Mouse (Mus musculus) midbrain, embryonic 14.5 days (tissue): ENCODE measurements around the gene B3galt5. TPM values are rescaled to one million over a fixed set of nuclear protein-coding genes. Genes with fewer than 3 reads are reported as not detected.

Source experiments
- ATAC-seq: fragments of 200-750 bp; cut with Nextera tagmentation; 2 replicates; pipeline ENCODE4 v1.8.0; 2017; ENCODE audit warnings: moderate number of reproducible peaks, moderate library complexity; ENCODE audit not compliant: low FRiP score, low TSS enrichment
- DNase-seq: peaks from one replicate; pipeline ENCODE4 v3.0.0-alpha.2; 2015
- H3K27ac ChIP-seq: fragments of 300-500 bp; sonication (generic); replicated peaks from 2 replicates; pipeline ENCODE4 v1.5.1; 2014; ENCODE audit warnings: mild to moderate bottlenecking, low read depth, low read length, moderate library complexity
- H3K27me3 ChIP-seq: fragments of 300-500 bp; sonication (generic); 2 replicates; pipeline ENCODE4 v1.6.1; 2014; ENCODE audit warnings: low read length, control low read depth, mixed read lengths; ENCODE audit not compliant: control insufficient read depth, insufficient read depth
- H3K36me3 ChIP-seq: fragments of 300-500 bp; sonication (generic); 2 replicates; pipeline ENCODE4 v1.6.1; 2014; ENCODE audit warnings: low read length, control low read depth; ENCODE audit not compliant: control insufficient read depth, insufficient read depth
- H3K4me1 ChIP-seq: fragments of 300-500 bp; sonication (generic); 2 replicates; pipeline ENCODE4 v1.6.1; 2014; ENCODE audit warnings: mild to moderate bottlenecking, antibody characterized with exemption, low read length, control low read depth; ENCODE audit not compliant: control insufficient read depth, insufficient read depth
- H3K4me2 ChIP-seq: fragments of 300-500 bp; sonication (generic); 2 replicates; pipeline ENCODE4 v1.6.1; 2014; ENCODE audit warnings: mild to moderate bottlenecking, low read length, moderate library complexity
- H3K4me3 ChIP-seq: fragments of 300-500 bp; sonication (generic); replicated peaks from 2 replicates; pipeline ENCODE4 v1.5.1; 2014; ENCODE audit warnings: low read depth, low read length
- H3K9ac ChIP-seq: fragments of 300-500 bp; sonication (generic); replicated peaks from 2 replicates; pipeline ENCODE4 v1.6.1; 2014; ENCODE audit warnings: mild to moderate bottlenecking, low read length, moderate library complexity
- H3K9me3 ChIP-seq: fragments of 300-500 bp; sonication (generic); 2 replicates; pipeline ENCODE4 v1.6.1; 2016; ENCODE audit warnings: low read length, control low read depth, mixed read lengths; ENCODE audit not compliant: control insufficient read depth
- WGBS: fragments of 180-500 bp; shearing (Covaris S2); extraction: QIAGEN DNeasy Blood & Tissue Kit; methylation state at CpG from one replicate; pipeline ENCODE4 v1.1.7; 2014; 5-methylcytosine and 5-hydroxymethylcytosine counted together
- polyA plus RNA-seq: library from polyadenylated mRNA; unstranded; fragments of >200 nt; fragmentation: Nextera tagmentation; extraction: Ambion mirVana; gene quantifications from 2 replicates; pipeline ENCODE4 v1.2.1, GENCODE M21; 2014

The B3galt5 gene
- polyA plus RNA-seq, 1 experiment from 2014 or later: 3.6 TPM

- no peak for DNase-seq
- H3K9me3 ChIP-seq: no peaks in the 10 kb centered on the region
- no peaks in the 10 kb centered on the region for H3K36me3 ChIP-seq
- no peak overlapping the region for H3K4me2 ChIP-seq
- no peaks in the 10 kb centered on the region for H3K27me3 ChIP-seq
- H3K27ac ChIP-seq: no peak overlapping the region
- no peaks in the 10 kb centered on the region for H3K4me1 ChIP-seq
- H3K4me3 ChIP-seq: no peak overlapping the region
- 89% methylated on average over 7 of the region's 7 CpGs for WGBS
- H3K9ac ChIP-seq: no peak overlapping the region
- ATAC-seq: no peak
These were observed 24.7 kb upstream of the B3galt5 start for GRCm38 (mm10) chr16:96210856-96211255.

GRCm38 (mm10) chr16:96213027-96213426 is 22.6 kb upstream of the B3galt5 start:
- ATAC-seq (no peak), DNase-seq (no peak)
- WGBS: 97% methylated on average over 4 of the region's 4 CpGs
- H3K4me2 ChIP-seq: no peak overlapping the region
- H3K36me3 ChIP-seq: no peaks in the 10 kb centered on the region
- no peak overlapping the region for H3K9ac ChIP-seq
- H3K9me3 ChIP-seq: no peaks in the 10 kb centered on the region
- H3K4me3 ChIP-seq: no peak overlapping the region
- no peak overlapping the region for H3K27ac ChIP-seq
- H3K4me1 ChIP-seq: no peaks in the 10 kb centered on the region
- no peaks in the 10 kb centered on the region for H3K27me3 ChIP-seq

GRCm38 (mm10) chr16:96221491-96221890 is 14.1 kb upstream of the B3galt5 start:
- no peaks in the 10 kb centered on the region for H3K9me3 ChIP-seq
- H3K27ac ChIP-seq: no peak overlapping the region
- H3K4me2 ChIP-seq: no peak overlapping the region
- no peak for ATAC-seq
- WGBS: 77% methylated on average over 5 of the region's 5 CpGs
- H3K27me3 ChIP-seq: no peaks in the 10 kb centered on the region
- H3K4me1 ChIP-seq: no peaks in the 10 kb centered on the region
- H3K36me3 ChIP-seq: no peaks in the 10 kb centered on the region
- no peak for DNase-seq
- no peak overlapping the region for H3K9ac ChIP-seq
- no peak overlapping the region for H3K4me3 ChIP-seq

- H3K36me3 ChIP-seq: no peaks in the 10 kb centered on the region
These were observed 13.6 kb upstream of the B3galt5 start for GRCm38 (mm10) chr16:96221959-96222358.

GRCm38 (mm10) chr16:96222452-96222851 is 13.1 kb upstream of the B3galt5 start:
- H3K4me3 ChIP-seq: no peak overlapping the region
- H3K27ac ChIP-seq: no peak overlapping the region
- WGBS: 91% methylated on average over 1 of the region's 1 CpGs
- no peaks in the 10 kb centered on the region for H3K9me3 ChIP-seq
- H3K36me3 ChIP-seq: no peaks in the 10 kb centered on the region
- H3K4me2 ChIP-seq: no peak overlapping the region
- no peaks in the 10 kb centered on the region for H3K27me3 ChIP-seq
- ATAC-seq (no peak), DNase-seq (no peak)
- no peaks in the 10 kb centered on the region for H3K4me1 ChIP-seq
- no peak overlapping the region for H3K9ac ChIP-seq

More at GRCm38 (mm10) chr16:96221959-96222358, 13.6 kb upstream of the B3galt5 start:
- no peak for ATAC-seq
- H3K27me3 ChIP-seq: no peaks in the 10 kb centered on the region
- no peaks in the 10 kb centered on the region for H3K9me3 ChIP-seq
- H3K4me3 ChIP-seq: no peak overlapping the region
- WGBS: 82% methylated on average over 3 of the region's 3 CpGs
- H3K9ac ChIP-seq: no peak overlapping the region
- no peak overlapping the region for H3K27ac ChIP-seq
- DNase-seq: no peak
- no peak overlapping the region for H3K4me2 ChIP-seq
- no peaks in the 10 kb centered on the region for H3K4me1 ChIP-seq

- no peak overlapping the region for H3K9ac ChIP-seq
- H3K9me3 ChIP-seq: no peaks in the 10 kb centered on the region
- 83% methylated on average over 13 of the region's 13 CpGs for WGBS
- DNase-seq (no peak), ATAC-seq (no peak)
- H3K4me1 ChIP-seq: no peaks in the 10 kb centered on the region
- no peaks in the 10 kb centered on the region for H3K27me3 ChIP-seq
- no peak overlapping the region for H3K27ac ChIP-seq
- H3K4me2 ChIP-seq: no peak overlapping the region
- no peaks in the 10 kb centered on the region for H3K36me3 ChIP-seq
- H3K4me3 ChIP-seq: no peak overlapping the region
These were observed 7.2 kb upstream of the B3galt5 start for GRCm38 (mm10) chr16:96228438-96228837.

GRCm38 (mm10) chr16:96229044-96229555 is 6.5 kb upstream of the B3galt5 start:
- no peak for ATAC-seq
- no peaks in the 10 kb centered on the region for H3K36me3 ChIP-seq
- no peaks in the 10 kb centered on the region for H3K9me3 ChIP-seq
- H3K27ac ChIP-seq: no peak overlapping the region
- no peak for DNase-seq
- WGBS: 45% methylated on average over 8 of the region's 8 CpGs
- H3K27me3 ChIP-seq: no peaks in the 10 kb centered on the region
- no peak overlapping the region for H3K4me3 ChIP-seq
- H3K4me2 ChIP-seq: no peak overlapping the region
- no peak overlapping the region for H3K9ac ChIP-seq
- no peaks in the 10 kb centered on the region for H3K4me1 ChIP-seq

GRCm38 (mm10) chr16:96230411-96230810 is 5.2 kb upstream of the B3galt5 start:
- H3K27ac ChIP-seq: no peak overlapping the region
- no peaks in the 10 kb centered on the region for H3K27me3 ChIP-seq
- H3K4me2 ChIP-seq: no peak overlapping the region
- peak; percentile 66; the same call in 1 of the 2 replicates for ATAC-seq
- WGBS: 32% methylated on average over 11 of the region's 11 CpGs
- H3K4me1 ChIP-seq: peaks cover 2% of the 10 kb centered on the region; the same call in 1 of the 2 replicates
- H3K4me3 ChIP-seq: no peak overlapping the region
- no peak overlapping the region for H3K9ac ChIP-seq
- H3K36me3 ChIP-seq: no peaks in the 10 kb centered on the region
- H3K9me3 ChIP-seq: no peaks in the 10 kb centered on the region
- peak; percentile 90 for DNase-seq

GRCm38 (mm10) chr16:96231251-96231650 is 4.3 kb upstream of the B3galt5 start:
- ATAC-seq (no peak), DNase-seq (no peak)
- H3K9ac ChIP-seq: no peak overlapping the region
- no peak overlapping the region for H3K4me3 ChIP-seq
- H3K4me2 ChIP-seq: no peak overlapping the region
- H3K9me3 ChIP-seq: no peaks in the 10 kb centered on the region
- no peak overlapping the region for H3K27ac ChIP-seq
- H3K27me3 ChIP-seq: no peaks in the 10 kb centered on the region
- H3K4me1 ChIP-seq: peaks cover 7% of the 10 kb centered on the region; the same call in 1 of the 2 replicates
- 93% methylated on average over 4 of the region's 4 CpGs for WGBS
- H3K36me3 ChIP-seq: no peaks in the 10 kb centered on the region
